Mouse (Mus musculus): Measurements from ENCODE around the gene Ildr2. TPM values are rescaled to one million over a fixed set of nuclear protein-coding genes. Genes with fewer than 3 reads are reported as not detected.
A peak's percentile ranks its signal among the peaks of the same experiment; 100 is the strongest.

The Ildr2 gene
- polyA plus RNA-seq, 1 experiment from 2014 or later = 0.07 TPM

DNA sequence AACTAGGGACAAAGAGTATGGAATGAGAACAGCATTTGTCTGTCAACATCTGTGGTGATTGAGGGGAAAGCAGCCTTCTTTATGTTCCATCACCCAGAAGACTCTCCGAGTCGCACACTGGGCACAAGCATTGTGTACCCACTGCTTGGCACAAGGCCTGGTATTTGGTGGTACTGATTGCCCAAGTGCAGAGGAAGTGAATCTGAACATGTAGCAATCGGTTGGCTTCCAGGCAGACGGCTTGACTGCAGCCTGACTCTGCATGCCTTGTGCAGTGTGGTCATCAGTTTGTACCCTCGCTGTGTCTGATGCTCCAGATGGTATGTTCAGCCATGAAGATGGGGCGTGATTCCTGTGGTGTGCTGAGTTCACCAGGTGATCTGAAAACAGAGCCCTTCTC, 85.2 kb downstream of the Ildr2 start:
- Histone ChIP-seq H3K9me3 (ENCODE audit: low read length) (no peaks in the 10 kb centered on the region), H3K27me3 (ENCODE audit: insufficient read depth, low read length) (no peaks in the 10 kb centered on the region), H3K4me3 (ENCODE audit: low read depth, low read length) (no peak overlapping the region), H3K36me3 (replicated peaks; ENCODE audit: insufficient read depth, low read length) (no peaks in the 10 kb centered on the region), H3K4me1 (ENCODE audit: insufficient read depth) (no peaks in the 10 kb centered on the region), H3K9ac (replicated peaks) (no peak overlapping the region), H3K4me2 (ENCODE audit: low read depth, low read length) (no peak overlapping the region), H3K27ac (ENCODE audit: low read depth) (no peak overlapping the region)
- ATAC-seq = peak; percentile 62; the same call in 1 of the 2 replicates
- peak; percentile 34 for DNase-seq
- TF ChIP-seq CTCF (IDR thresholded peaks at IDR 0.05; ENCODE audit: low read depth) (no peak), EP300 (IDR thresholded peaks at IDR 0.05; ENCODE audit: low read depth) (no peak)
- 61% methylated on average over 6 of the region's 6 CpGs for WGBS (ENCODE audit: insufficient replicate concordance)

- Histone ChIP-seq H3K4me1 (ENCODE audit: insufficient read depth) (no peaks in the 10 kb centered on the region), H3K4me3 (ENCODE audit: low read depth, low read length) (no peak overlapping the region), H3K27me3 (ENCODE audit: insufficient read depth, low read length) (no peaks in the 10 kb centered on the region), H3K9me3 (ENCODE audit: low read length) (no peaks in the 10 kb centered on the region), H3K27ac (ENCODE audit: low read depth) (no peak overlapping the region), H3K9ac (replicated peaks) (no peak overlapping the region), H3K36me3 (replicated peaks; ENCODE audit: insufficient read depth, low read length) (no peaks in the 10 kb centered on the region), H3K4me2 (ENCODE audit: low read depth, low read length) (no peak overlapping the region)
- DNase-seq = no peak
- WGBS (ENCODE audit: insufficient replicate concordance) = 67% methylated on average over 2 of the region's 2 CpGs
- no peak for ATAC-seq
- TF ChIP-seq EP300 (IDR thresholded peaks at IDR 0.05; ENCODE audit: low read depth) (no peak), CTCF (IDR thresholded peaks at IDR 0.05; ENCODE audit: low read depth) (no peak)
These were observed 88.1 kb downstream of the Ildr2 start for GRCm38 (mm10) chr1:166342060-166342459.

DNA sequence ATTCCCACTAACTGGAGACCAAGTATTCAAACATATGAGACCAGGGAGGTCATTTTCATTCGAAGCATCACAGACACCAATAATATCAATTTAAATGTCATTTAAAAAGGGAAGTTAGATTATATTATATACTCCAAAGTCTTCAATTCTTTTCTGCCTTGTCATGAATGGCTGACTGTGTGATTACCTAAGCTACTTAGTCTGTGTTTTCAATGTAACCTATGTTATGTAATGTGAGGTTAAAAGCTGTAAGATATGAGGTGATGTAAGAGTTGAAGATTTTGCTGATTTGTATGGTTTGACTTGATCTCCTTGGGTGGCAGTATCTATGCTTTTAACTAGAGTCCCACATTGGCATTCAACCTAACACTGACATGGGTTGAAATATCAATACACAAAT, 88.6 kb downstream of the Ildr2 start:
- H3K36me3 ChIP-seq (replicated peaks; ENCODE audit: insufficient read depth, low read length) = no peaks in the 10 kb centered on the region
- ATAC-seq (no peak), DNase-seq (no peak)
- no peak overlapping the region for H3K9ac ChIP-seq (replicated peaks)
- no peaks in the 10 kb centered on the region for H3K4me1 ChIP-seq (ENCODE audit: insufficient read depth)
- H3K9me3 ChIP-seq (ENCODE audit: low read length) = no peaks in the 10 kb centered on the region
- WGBS (ENCODE audit: insufficient replicate concordance) = 63% methylated on average over 1 of the region's 1 CpGs
- no peak overlapping the region for H3K27ac ChIP-seq (ENCODE audit: low read depth)
- TF ChIP-seq CTCF (IDR thresholded peaks at IDR 0.05; ENCODE audit: low read depth) (no peak), EP300 (IDR thresholded peaks at IDR 0.05; ENCODE audit: low read depth) (no peak)
- H3K27me3 ChIP-seq (ENCODE audit: insufficient read depth, low read length) = no peaks in the 10 kb centered on the region
- H3K4me3 ChIP-seq (ENCODE audit: low read depth, low read length) = no peak overlapping the region
- no peak overlapping the region for H3K4me2 ChIP-seq (ENCODE audit: low read depth, low read length)

DNA sequence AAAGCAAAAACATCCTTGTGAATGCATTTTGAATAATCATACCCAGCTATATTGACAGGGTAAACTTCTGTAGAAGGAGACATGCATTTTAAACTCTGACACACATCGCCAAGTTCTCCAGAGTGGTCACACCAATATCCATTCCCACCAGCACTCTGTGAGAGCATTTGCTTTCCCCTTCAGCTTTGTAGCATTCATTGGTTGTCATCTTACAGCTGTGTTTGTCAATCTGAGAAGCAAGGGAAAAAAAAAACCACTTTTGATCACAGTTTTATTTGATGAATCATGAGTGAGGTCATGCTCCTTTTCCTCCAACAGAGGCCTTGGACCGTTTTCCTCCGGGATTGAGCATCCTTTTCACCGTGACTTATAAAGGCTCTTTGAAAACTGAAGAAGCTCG, 89.6 kb downstream of the Ildr2 start:
- Histone ChIP-seq H3K4me1 (ENCODE audit: insufficient read depth) (no peaks in the 10 kb centered on the region), H3K27me3 (ENCODE audit: insufficient read depth, low read length) (no peaks in the 10 kb centered on the region), H3K36me3 (replicated peaks; ENCODE audit: insufficient read depth, low read length) (no peaks in the 10 kb centered on the region), H3K4me2 (ENCODE audit: low read depth, low read length) (no peak overlapping the region), H3K9me3 (ENCODE audit: low read length) (no peaks in the 10 kb centered on the region), H3K9ac (replicated peaks) (no peak overlapping the region), H3K27ac (ENCODE audit: low read depth) (no peak overlapping the region), H3K4me3 (ENCODE audit: low read depth, low read length) (no peak overlapping the region)
- ATAC-seq (no peak), DNase-seq (no peak)
- 75% methylated on average over 5 of the region's 5 CpGs for WGBS (ENCODE audit: insufficient replicate concordance)
- no peak for TF ChIP-seq EP300 (IDR thresholded peaks at IDR 0.05; ENCODE audit: low read depth)
- no peak for TF ChIP-seq CTCF (IDR thresholded peaks at IDR 0.05; ENCODE audit: low read depth)

GRCm38 (mm10) chr1:166344300-166345077, 90.5 kb downstream of the Ildr2 start:
- H3K9me3 ChIP-seq (ENCODE audit: low read length) = no peaks in the 10 kb centered on the region
- no peak overlapping the region for H3K9ac ChIP-seq (replicated peaks)
- H3K36me3 ChIP-seq (replicated peaks; ENCODE audit: insufficient read depth, low read length) = no peaks in the 10 kb centered on the region
- no peak overlapping the region for H3K27ac ChIP-seq (ENCODE audit: low read depth)
- no peak overlapping the region for H3K4me3 ChIP-seq (ENCODE audit: low read depth, low read length)
- TF ChIP-seq CTCF (IDR thresholded peaks at IDR 0.05; ENCODE audit: low read depth) (no peak), EP300 (IDR thresholded peaks at IDR 0.05; ENCODE audit: low read depth) (no peak)
- DNase-seq (no peak), ATAC-seq (no peak)
- H3K4me1 ChIP-seq (ENCODE audit: insufficient read depth) = no peaks in the 10 kb centered on the region
- H3K27me3 ChIP-seq (ENCODE audit: insufficient read depth, low read length) = no peaks in the 10 kb centered on the region
- 75% methylated on average over 8 of the region's 8 CpGs for WGBS (ENCODE audit: insufficient replicate concordance)
- H3K4me2 ChIP-seq (ENCODE audit: low read depth, low read length) = no peak overlapping the region

DNA sequence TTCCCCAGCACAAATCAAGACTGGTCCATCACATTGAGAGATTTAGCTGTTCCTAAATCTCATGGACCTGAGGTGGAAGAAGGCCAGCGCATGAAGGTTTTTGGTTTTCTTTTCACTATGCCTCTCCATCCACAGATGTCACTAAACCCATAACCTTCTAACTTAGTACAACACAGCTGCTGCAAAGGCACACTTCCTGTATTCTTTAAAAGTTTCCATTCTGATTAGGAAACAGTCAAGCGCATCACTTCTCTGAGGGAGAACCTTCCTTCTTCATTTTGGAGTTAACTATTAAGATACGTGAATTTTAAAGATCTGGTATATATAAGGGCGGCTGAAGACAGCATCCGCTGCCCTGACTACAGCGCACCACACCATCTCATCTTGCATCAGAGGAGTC, 91.7 kb downstream of the Ildr2 start:
- no peaks in the 10 kb centered on the region for H3K4me1 ChIP-seq (ENCODE audit: insufficient read depth)
- H3K4me2 ChIP-seq (ENCODE audit: low read depth, low read length) = no peak overlapping the region
- WGBS (ENCODE audit: insufficient replicate concordance) = 77% methylated on average over 6 of the region's 6 CpGs
- H3K27ac ChIP-seq (ENCODE audit: low read depth) = 0 out of 2 replicates have a peak overlapping the region, but pooled peaks have one; percentile 29
- H3K27me3 ChIP-seq (ENCODE audit: insufficient read depth, low read length) = no peaks in the 10 kb centered on the region
- ATAC-seq = peak; percentile 29
- H3K9me3 ChIP-seq (ENCODE audit: low read length) = no peaks in the 10 kb centered on the region
- H3K4me3 ChIP-seq (ENCODE audit: low read depth, low read length) = no peak overlapping the region
- no peaks in the 10 kb centered on the region for H3K36me3 ChIP-seq (replicated peaks; ENCODE audit: insufficient read depth, low read length)
- no peak for DNase-seq
- TF ChIP-seq EP300 (IDR thresholded peaks at IDR 0.05; ENCODE audit: low read depth) = no peak
- no peak for TF ChIP-seq CTCF (IDR thresholded peaks at IDR 0.05; ENCODE audit: low read depth)
- no peak overlapping the region for H3K9ac ChIP-seq (replicated peaks)
